Mouse (Mus musculus) liver, embryonic 11.5 days (tissue): ENCODE measurements around the gene Ltbp4. TPM values are rescaled to one million over a fixed set of nuclear protein-coding genes. Genes with fewer than 3 reads are reported as not detected.
A peak's percentile ranks its signal among the peaks of the same experiment; 100 is the strongest.

Experiments
- ATAC-seq: fragments of 200-750 bp; cut with Nextera tagmentation; replicated peaks from 2 replicates; pipeline ENCODE4 v1.8.0; 2017; ENCODE audit warnings: moderate number of reproducible peaks, mild to moderate bottlenecking, moderate TSS enrichment, moderate library complexity; ENCODE audit not compliant: low FRiP score
- DNase-seq: peaks from one replicate; pipeline ENCODE4 v3.0.0-alpha.2; 2017; ENCODE audit warnings: low spot score
- H3K27ac ChIP-seq: fragments of 300-500 bp; sonication (generic); 2 replicates; pipeline ENCODE4 v1.5.1; 2014; ENCODE audit warnings: mild to moderate bottlenecking, low read depth, low read length, control low read depth
- H3K27me3 ChIP-seq: fragments of 300-500 bp; sonication (generic); replicated peaks from 2 replicates; pipeline ENCODE4 v1.6.1; 2014; ENCODE audit warnings: low read length, mixed read lengths; ENCODE audit not compliant: control insufficient read depth, insufficient read depth
- H3K36me3 ChIP-seq: fragments of 300-500 bp; sonication (generic); 2 replicates; pipeline ENCODE4 v1.6.1; 2014; ENCODE audit warnings: mild to moderate bottlenecking, low read length, moderate library complexity, mixed read lengths; ENCODE audit not compliant: control insufficient read depth, insufficient read depth
- H3K4me1 ChIP-seq: fragments of 300-500 bp; sonication (generic); replicated peaks from 2 replicates; pipeline ENCODE4 v1.6.1; 2014; ENCODE audit warnings: low read length, mixed read lengths; ENCODE audit not compliant: control insufficient read depth, insufficient read depth
- H3K4me2 ChIP-seq: fragments of 300-500 bp; sonication (generic); 2 replicates; pipeline ENCODE4 v1.6.1; 2014; ENCODE audit warnings: mild to moderate bottlenecking, control low read depth, moderate library complexity
- H3K4me3 ChIP-seq: fragments of 300-500 bp; sonication (generic); 2 replicates; pipeline ENCODE4 v1.5.1; 2014; ENCODE audit warnings: low read depth, low read length, control low read depth
- H3K9ac ChIP-seq: fragments of 300-500 bp; sonication (generic); 2 replicates; pipeline ENCODE4 v1.6.1; 2014; ENCODE audit warnings: low read depth, low read length, control low read depth
- H3K9me3 ChIP-seq: fragments of 300-500 bp; sonication (generic); 2 replicates; pipeline ENCODE4 v1.6.1; 2016; ENCODE audit warnings: low read length, inconsistent platforms, mixed read lengths; ENCODE audit not compliant: control insufficient read depth
- WGBS: fragments of 180-500 bp; shearing (Covaris S2); extraction: QIAGEN DNeasy Blood & Tissue Kit; methylation state at CpG from one replicate; pipeline ENCODE4 v1.1.7; 2014; 5-methylcytosine and 5-hydroxymethylcytosine counted together
- polyA plus RNA-seq: library from polyadenylated mRNA; unstranded; fragments of >200 nt; fragmentation: Nextera tagmentation; extraction: Ambion mirVana; gene quantifications from 2 replicates; pipeline ENCODE4 v1.2.1, GENCODE M21; 2014

The Ltbp4 gene
- polyA plus RNA-seq, 1 experiment from 2014 or later = 10.2 TPM

DNA sequence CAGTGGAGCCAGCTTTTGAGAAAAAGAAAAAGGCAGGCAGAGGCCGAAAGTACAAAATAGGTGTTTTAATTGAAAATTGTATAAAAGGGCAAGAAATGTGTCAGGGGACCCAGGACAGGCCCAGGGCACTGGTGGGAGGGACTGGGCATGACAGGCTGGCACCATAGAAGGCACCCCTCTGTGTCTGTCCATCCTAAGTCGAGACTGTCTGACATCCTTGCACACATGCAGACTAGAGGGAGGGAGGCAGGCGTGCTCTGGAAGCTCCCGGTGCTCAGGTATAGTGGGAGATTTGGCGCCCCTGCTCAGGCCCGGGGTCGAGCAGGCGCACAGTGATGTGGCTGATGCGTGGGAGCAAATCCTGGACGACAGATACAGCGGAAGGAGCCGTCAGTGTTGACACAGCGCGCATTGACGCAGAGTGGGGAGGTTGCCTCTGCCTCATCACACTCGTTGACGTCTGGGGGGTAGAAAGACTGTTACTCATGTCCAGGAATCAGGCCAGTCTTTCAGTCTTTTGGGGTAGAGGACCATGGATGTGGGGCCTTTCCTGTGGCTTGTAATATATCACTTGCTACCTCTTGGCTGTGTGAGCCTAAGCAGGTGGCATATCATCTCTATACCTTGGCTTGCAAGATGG lies 32.3 kb downstream of the Ltbp4 start:
- Histone ChIP-seq H3K36me3 (no peaks in the 10 kb centered on the region), H3K4me1 (no peaks in the 10 kb centered on the region), H3K27ac (no peak overlapping the region), H3K4me3 (no peak overlapping the region), H3K9ac (no peak overlapping the region), H3K9me3 (no peaks in the 10 kb centered on the region), H3K27me3 (peaks cover 28% of the 10 kb centered on the region), H3K4me2 (no peak overlapping the region)
- ATAC-seq (no peak), DNase-seq (no peak)
- 76% methylated on average over 17 of the region's 17 CpGs for WGBS

GRCm38 (mm10) chr7:27302172-27302571 lies 35.3 kb downstream of the Ltbp4 start:
- peak; percentile 62 for DNase-seq
- Histone ChIP-seq H3K9me3 (no peaks in the 10 kb centered on the region), H3K9ac (no peak overlapping the region), H3K4me1 (no peaks in the 10 kb centered on the region), H3K4me2 (no peak overlapping the region), H3K36me3 (no peaks in the 10 kb centered on the region), H3K4me3 (no peak overlapping the region), H3K27ac (no peak overlapping the region), H3K27me3 (peaks cover 18% of the 10 kb centered on the region)
- 9% methylated on average over 11 of the region's 11 CpGs for WGBS
- no peak for ATAC-seq

GRCm38 (mm10) chr7:27300801-27301200 lies 36.7 kb downstream of the Ltbp4 start:
- H3K4me2 ChIP-seq = no peak overlapping the region
- peaks cover 13% of the 10 kb centered on the region; the same call in 1 of the 2 replicates for H3K27me3 ChIP-seq
- WGBS = 82% methylated on average over 5 of the region's 5 CpGs
- DNase-seq = no peak
- no peak overlapping the region for H3K9ac ChIP-seq
- no peak for ATAC-seq
- H3K4me3 ChIP-seq = no peak overlapping the region
- H3K9me3 ChIP-seq = no peaks in the 10 kb centered on the region
- no peaks in the 10 kb centered on the region for H3K36me3 ChIP-seq
- no peaks in the 10 kb centered on the region for H3K4me1 ChIP-seq
- no peak overlapping the region for H3K27ac ChIP-seq

- Histone ChIP-seq H3K36me3 (no peaks in the 10 kb centered on the region), H3K27ac (no peak overlapping the region), H3K4me2 (no peak overlapping the region), H3K9ac (no peak overlapping the region), H3K9me3 (no peaks in the 10 kb centered on the region), H3K4me1 (no peaks in the 10 kb centered on the region), H3K27me3 (peaks cover 11% of the 10 kb centered on the region; the same call in 1 of the 2 replicates), H3K4me3 (no peak overlapping the region)
- no peak for ATAC-seq
- 75% methylated on average over 4 of the region's 4 CpGs for WGBS
- DNase-seq = no peak
Observed at GRCm38 (mm10) chr7:27300351-27300750, 37.1 kb downstream of the Ltbp4 start.

DNA sequence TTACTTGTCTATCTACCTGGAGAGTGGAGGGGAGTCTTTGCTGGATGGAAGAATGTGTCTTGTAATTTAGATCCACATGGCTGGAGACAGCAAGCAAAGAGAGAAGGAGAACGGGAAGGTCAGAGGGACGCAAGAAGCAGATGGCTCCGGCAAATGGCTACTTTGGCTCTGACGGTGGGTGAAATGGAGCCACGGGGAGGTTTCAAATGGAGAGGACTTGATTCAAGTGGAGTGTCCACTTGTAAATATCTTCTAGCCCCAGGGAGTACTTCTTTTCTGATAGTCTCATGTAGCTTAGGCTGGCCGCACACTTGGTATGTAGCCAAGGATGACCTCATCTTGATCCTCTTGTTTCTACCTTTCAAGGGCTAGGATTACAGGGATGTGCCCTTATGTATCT lies 38.7 kb downstream of the Ltbp4 start:
- no peak for DNase-seq
- Histone ChIP-seq H3K4me1 (no peaks in the 10 kb centered on the region), H3K27ac (no peak overlapping the region), H3K4me2 (no peak overlapping the region), H3K36me3 (no peaks in the 10 kb centered on the region), H3K27me3 (peaks cover 8% of the 10 kb centered on the region; the same call in 1 of the 2 replicates), H3K9me3 (no peaks in the 10 kb centered on the region), H3K4me3 (no peak overlapping the region), H3K9ac (no peak overlapping the region)
- ATAC-seq = no peak
- WGBS = 86% methylated on average over 6 of the region's 6 CpGs

GRCm38 (mm10) chr7:27298033-27298610 lies 39.4 kb downstream of the Ltbp4 start:
- Histone ChIP-seq H3K4me2 (no peak overlapping the region), H3K4me3 (no peak overlapping the region), H3K36me3 (no peaks in the 10 kb centered on the region), H3K9me3 (no peaks in the 10 kb centered on the region), H3K4me1 (no peaks in the 10 kb centered on the region), H3K27ac (no peak overlapping the region), H3K9ac (no peak overlapping the region), H3K27me3 (peaks cover 5% of the 10 kb centered on the region; the same call in 1 of the 2 replicates)
- ATAC-seq (no peak), DNase-seq (no peak)
- WGBS = 84% methylated on average over 16 of the region's 16 CpGs

- Histone ChIP-seq H3K27me3 (no peaks in the 10 kb centered on the region), H3K9me3 (no peaks in the 10 kb centered on the region), H3K36me3 (no peaks in the 10 kb centered on the region), H3K4me1 (no peaks in the 10 kb centered on the region), H3K4me3 (no peak overlapping the region), H3K4me2 (no peak overlapping the region), H3K27ac (no peak overlapping the region), H3K9ac (no peak overlapping the region)
- 84% methylated on average over 4 of the region's 4 CpGs for WGBS
- DNase-seq = no peak
- no peak for ATAC-seq
Observed at GRCm38 (mm10) chr7:27296518-27296917, 41.0 kb downstream of the Ltbp4 start.

GRCm38 (mm10) chr7:27295956-27296355 lies 41.5 kb downstream of the Ltbp4 start:
- Histone ChIP-seq H3K4me3 (no peak overlapping the region), H3K27ac (no peak overlapping the region), H3K9ac (no peak overlapping the region), H3K27me3 (no peaks in the 10 kb centered on the region), H3K4me2 (no peak overlapping the region), H3K36me3 (no peaks in the 10 kb centered on the region), H3K9me3 (no peaks in the 10 kb centered on the region), H3K4me1 (no peaks in the 10 kb centered on the region)
- DNase-seq = no peak
- no peak for ATAC-seq
- 81% methylated on average over 4 of the region's 4 CpGs for WGBS
